Mouse (Mus musculus) kidney, embryonic 16.5 days (tissue): ENCODE data around the gene Map3k11. TPM values are rescaled to one million over a fixed set of nuclear protein-coding genes. Genes with fewer than 3 reads are reported as not detected.

Experiments used
- ATAC-seq: fragments of 200-750 bp; cut with Nextera tagmentation; 2 replicates; pipeline ENCODE4 v1.8.0; 2017; ENCODE audit warnings: moderate TSS enrichment; ENCODE audit not compliant: low FRiP score, low TSS enrichment
- H3K27ac ChIP-seq: fragments of 300-500 bp; sonication (generic); 2 replicates; pipeline ENCODE4 v1.5.1; 2014; ENCODE audit warnings: low read length
- H3K27me3 ChIP-seq: fragments of 300-500 bp; sonication (generic); 2 replicates; pipeline ENCODE4 v1.6.1; 2014; ENCODE audit warnings: low read length, control low read depth, mixed read lengths; ENCODE audit not compliant: insufficient read depth
- H3K36me3 ChIP-seq: fragments of 300-500 bp; sonication (generic); 2 replicates; pipeline ENCODE4 v1.6.1; 2014; ENCODE audit warnings: low read length, control low read depth, mixed read lengths; ENCODE audit not compliant: insufficient read depth
- H3K4me1 ChIP-seq: fragments of 300-500 bp; sonication (generic); 2 replicates; pipeline ENCODE4 v1.6.1; 2014; ENCODE audit warnings: low read length, control low read depth, mixed read lengths; ENCODE audit not compliant: insufficient read depth
- H3K4me2 ChIP-seq: fragments of 300-500 bp; sonication (generic); replicated peaks from 2 replicates; pipeline ENCODE4 v1.6.1; 2014; ENCODE audit warnings: low read depth, low read length
- H3K4me3 ChIP-seq: fragments of 300-500 bp; sonication (generic); 2 replicates; pipeline ENCODE4 v1.5.1; 2014; ENCODE audit warnings: mild to moderate bottlenecking, low read length
- H3K9ac ChIP-seq: fragments of 300-500 bp; sonication (generic); replicated peaks from 2 replicates; pipeline ENCODE4 v1.6.1; 2014; ENCODE audit warnings: low read length
- H3K9me3 ChIP-seq: fragments of 300-500 bp; sonication (generic); 2 replicates; pipeline ENCODE4 v1.6.1; 2016; ENCODE audit warnings: low read length, control low read depth
- WGBS: fragments of 180-500 bp; shearing (Covaris S2); extraction: QIAGEN DNeasy Blood & Tissue Kit; methylation state at CpG from one replicate; pipeline ENCODE4 v1.1.7; 2014; 5-methylcytosine and 5-hydroxymethylcytosine counted together
- polyA plus RNA-seq: library from polyadenylated mRNA; unstranded; fragments of >200 nt; fragmentation: Nextera tagmentation; extraction: Ambion mirVana; gene quantifications from 2 replicates; pipeline ENCODE4 v1.2.1, GENCODE M21; 2015

The Map3k11 gene
- polyA plus RNA-seq, 1 experiment from 2014 or later, result 43.8 TPM

- Histone ChIP-seq H3K27me3 (no peaks in the 10 kb centered on the region), H3K4me3 (peak overlapping the region; percentile 89), H3K9ac (peak overlapping the region; percentile 86), H3K4me1 (peaks cover 37% of the 10 kb centered on the region), H3K36me3 (peaks cover 42% of the 10 kb centered on the region), H3K4me2 (peak overlapping the region; percentile 98), H3K27ac (peak overlapping the region; percentile 98), H3K9me3 (no peaks in the 10 kb centered on the region)
- no peak for ATAC-seq
- 12% methylated on average over 9 of the region's 9 CpGs for WGBS
Measured at GRCm38 (mm10) chr19:5687738-5688137, 804 bp upstream of the Map3k11 start.

GRCm38 (mm10) chr19:5689088-5689428 lies 516 bp downstream of the Map3k11 start:
- H3K27ac ChIP-seq, result peak overlapping the region; percentile 98
- under 1% methylated on average over 7 of the region's 7 CpGs for WGBS
- H3K9me3 ChIP-seq, result no peaks in the 10 kb centered on the region
- H3K4me3 ChIP-seq, result peak overlapping the region; percentile 89
- H3K4me2 ChIP-seq, result peak overlapping the region; percentile 98
- no peak for ATAC-seq
- H3K27me3 ChIP-seq, result no peaks in the 10 kb centered on the region
- peaks cover 42% of the 10 kb centered on the region for H3K36me3 ChIP-seq
- H3K4me1 ChIP-seq, result peaks cover 49% of the 10 kb centered on the region
- peak overlapping the region; percentile 85 for H3K9ac ChIP-seq

- 4% methylated on average over 40 of the region's 42 CpGs for WGBS
- H3K4me1 ChIP-seq, result peaks cover 49% of the 10 kb centered on the region
- H3K36me3 ChIP-seq, result peaks cover 35% of the 10 kb centered on the region
- peak overlapping the region; percentile 98 for H3K27ac ChIP-seq
- H3K27me3 ChIP-seq, result no peaks in the 10 kb centered on the region
- peak overlapping the region; percentile 85 for H3K9ac ChIP-seq
- no peaks in the 10 kb centered on the region for H3K9me3 ChIP-seq
- peak overlapping the region; percentile 98 for H3K4me2 ChIP-seq
- peak overlapping the region; percentile 89 for H3K4me3 ChIP-seq
- ATAC-seq, result peak; percentile 67
Measured at GRCm38 (mm10) chr19:5689565-5690342, 1.2 kb downstream of the Map3k11 start.

GRCm38 (mm10) chr19:5690343-5690735 lies 1.8 kb downstream of the Map3k11 start:
- H3K27ac ChIP-seq, result peak overlapping the region; percentile 98
- no peaks in the 10 kb centered on the region for H3K9me3 ChIP-seq
- H3K27me3 ChIP-seq, result no peaks in the 10 kb centered on the region
- H3K4me3 ChIP-seq, result peak overlapping the region; percentile 89
- peak overlapping the region; percentile 85 for H3K9ac ChIP-seq
- H3K4me2 ChIP-seq, result peak overlapping the region; percentile 98
- H3K4me1 ChIP-seq, result peaks cover 49% of the 10 kb centered on the region
- peaks cover 33% of the 10 kb centered on the region for H3K36me3 ChIP-seq
- 44% methylated on average over 15 of the region's 15 CpGs for WGBS
- ATAC-seq, result no peak

GRCm38 (mm10) chr19:5691601-5692000 lies 3.1 kb downstream of the Map3k11 start:
- H3K9ac ChIP-seq, result peak overlapping the region; percentile 85
- peak overlapping the region; percentile 81 for H3K27ac ChIP-seq
- H3K4me2 ChIP-seq, result peak overlapping the region; percentile 98
- H3K4me3 ChIP-seq, result peak overlapping the region; percentile 89
- H3K9me3 ChIP-seq, result no peaks in the 10 kb centered on the region
- no peak for ATAC-seq
- peaks cover 34% of the 10 kb centered on the region for H3K36me3 ChIP-seq
- H3K27me3 ChIP-seq, result no peaks in the 10 kb centered on the region
- WGBS, result 68% methylated on average over 5 of the region's 5 CpGs
- peaks cover 53% of the 10 kb centered on the region for H3K4me1 ChIP-seq

GRCm38 (mm10) chr19:5692086-5692912 lies 3.8 kb downstream of the Map3k11 start:
- no peak for ATAC-seq
- peaks cover 39% of the 10 kb centered on the region for H3K36me3 ChIP-seq
- peaks cover 51% of the 10 kb centered on the region for H3K4me1 ChIP-seq
- peak overlapping the region; percentile 85 for H3K9ac ChIP-seq
- no peaks in the 10 kb centered on the region for H3K9me3 ChIP-seq
- 44% methylated on average over 10 of the region's 10 CpGs for WGBS
- no peaks in the 10 kb centered on the region for H3K27me3 ChIP-seq
- peak overlapping the region; percentile 98 for H3K4me2 ChIP-seq
- H3K27ac ChIP-seq, result peak overlapping the region; percentile 81
- H3K4me3 ChIP-seq, result peak overlapping the region; percentile 89

GRCm38 (mm10) chr19:5692913-5693396 lies 4.4 kb downstream of the Map3k11 start:
- H3K9ac ChIP-seq, result peak overlapping the region; percentile 85
- 61% methylated on average over 10 of the region's 10 CpGs for WGBS
- ATAC-seq, result no peak

GRCm38 (mm10) chr19:5693801-5694200 lies 5.3 kb downstream of the Map3k11 start:
- Histone ChIP-seq H3K4me3 (no peak overlapping the region), H3K27ac (no peak overlapping the region), H3K4me2 (peak overlapping the region; percentile 98), H3K9ac (no peak overlapping the region), H3K27me3 (no peaks in the 10 kb centered on the region), H3K4me1 (peaks cover 43% of the 10 kb centered on the region), H3K9me3 (no peaks in the 10 kb centered on the region), H3K36me3 (peaks cover 54% of the 10 kb centered on the region)
- ATAC-seq, result no peak
- whole genome bisulfite sequencing, result 85% methylated on average over 6 of the region's 6 CpGs

More at GRCm38 (mm10) chr19:5692913-5693396, 4.4 kb downstream of the Map3k11 start:
- H3K27ac ChIP-seq, result peak overlapping the region; percentile 81
- H3K9me3 ChIP-seq, result no peaks in the 10 kb centered on the region
- peak overlapping the region; percentile 89 for H3K4me3 ChIP-seq
- H3K27me3 ChIP-seq, result no peaks in the 10 kb centered on the region
- peaks cover 45% of the 10 kb centered on the region for H3K4me1 ChIP-seq
- peak overlapping the region; percentile 98 for H3K4me2 ChIP-seq
- peaks cover 46% of the 10 kb centered on the region for H3K36me3 ChIP-seq

GRCm38 (mm10) chr19:5695849-5696462 lies 7.4 kb downstream of the Map3k11 start:
- Histone ChIP-seq H3K9me3 (no peaks in the 10 kb centered on the region), H3K36me3 (peaks cover 75% of the 10 kb centered on the region), H3K27me3 (no peaks in the 10 kb centered on the region), H3K4me3 (no peak overlapping the region), H3K27ac (no peak overlapping the region), H3K9ac (no peak overlapping the region), H3K4me1 (peaks cover 35% of the 10 kb centered on the region), H3K4me2 (peak overlapping the region; percentile 40)
- 30% methylated on average over 41 of the region's 41 CpGs for WGBS
- peak; percentile 58; the same call in 1 of the 2 replicates for ATAC-seq
